In genomic region chr7:65893546-65893945, GRCm38 (mm10) we compare ENCODE assay signal across 23 mouse cellular contexts. TPM values are rescaled to one million over a fixed set of nuclear protein-coding genes. Genes with fewer than 3 reads are reported as not detected.
DNase-seq lines count a peak whose midpoint lies in the region; ATAC-seq lines count a peak whose summit lies in the region.
"Had no signal": no experiment of that assay in that cellular context is flagged by ENCODE, and none has a peak within 500 bp of the region (broad histone marks: within the 10 kb centered on the region; RNA-seq: fewer than 3 reads in every experiment).

No protein-coding gene starts in this region.

- H3K4me3 ChIP-seq in forebrain, embryonic 15.5 days, result no peak overlapping the region
- H3K4me3 ChIP-seq in forebrain, embryonic 11.5 days (ENCODE audit: low read depth, low read length), result no peak overlapping the region
- no peak overlapping the region for H3K4me3 ChIP-seq in heart, embryonic 15.5 days
- H3K4me3 ChIP-seq: embryonic facial prominence, embryonic 12.5 days; left cerebral cortex, adult 2 months; limb, embryonic 12.5 days; midbrain, embryonic 13.5 days; myocyte; neural tube, embryonic 15.5 days had no signal

- no peaks in the 10 kb centered on the region for H3K36me3 ChIP-seq in forebrain, embryonic 15.5 days
- H3K36me3 ChIP-seq in forebrain, embryonic 11.5 days (ENCODE audit: control insufficient read depth, insufficient read depth, low read length), result no peaks in the 10 kb centered on the region
- H3K36me3 ChIP-seq in heart, embryonic 15.5 days, result no peaks in the 10 kb centered on the region
- H3K36me3 ChIP-seq: embryonic facial prominence, embryonic 12.5 days; limb, embryonic 12.5 days; midbrain, embryonic 13.5 days; neural tube, embryonic 15.5 days had no signal

- ATAC-seq in forebrain, embryonic 15.5 days (replicated peaks), result peak; percentile 79
- ATAC-seq in forebrain, embryonic 11.5 days (replicated peaks; ENCODE audit: low FRiP score), result no peak
- 0 out of 2 replicates have a peak, but pooled peaks have one; percentile 18 for ATAC-seq in heart, embryonic 15.5 days (replicated peaks; ENCODE audit: insufficient number of reproducible peaks, insufficient read depth, low FRiP score, low read depth)
- ATAC-seq: hindbrain, postnatal 0 days; midbrain, embryonic 13.5 days had no signal

- no peak for DNase-seq in forebrain, embryonic 11.5 days (ENCODE audit: low spot score)
- no peak for DNase-seq in heart, postnatal 10 days
- peak; percentile 12 for DNase-seq in right cerebral cortex, adult 18-20 months
- no peak for DNase-seq in right cerebral cortex, postnatal 4 days
- peak; percentile 33 to 47 for DNase-seq in layer of hippocampus, postnatal 36 days
- no peak for DNase-seq in spleen, postnatal 10 days (ENCODE audit: low spot score in 2 of 2)
- DNase-seq: adrenal gland, postnatal 10 days; cerebellum, adult 2 months; gastrocnemius, postnatal 10 days; kidney, adult 11 months; thymus, postnatal 14 days had no signal

- no peak overlapping the region for H3K4me2 ChIP-seq in forebrain, embryonic 15.5 days (replicated peaks)
- H3K4me2 ChIP-seq in forebrain, embryonic 11.5 days (ENCODE audit: low read depth, low read length, severe bottlenecking), result no peak overlapping the region
- H3K4me2 ChIP-seq in heart, embryonic 15.5 days, result no peak overlapping the region
- H3K4me2 ChIP-seq: embryonic facial prominence, embryonic 12.5 days; limb, embryonic 12.5 days; midbrain, embryonic 13.5 days; neural tube, embryonic 15.5 days had no signal

- WGBS in forebrain, embryonic 15.5 days, result 76% methylated on average over 10 of the region's 10 CpGs
- WGBS in forebrain, embryonic 11.5 days, result 93% methylated on average over 10 of the region's 10 CpGs
- WGBS in heart, embryonic 15.5 days, result 43% methylated on average over 10 of the region's 10 CpGs

- H3K4me1 ChIP-seq in forebrain, embryonic 15.5 days, result no peaks in the 10 kb centered on the region
- no peaks in the 10 kb centered on the region for H3K4me1 ChIP-seq in forebrain, embryonic 11.5 days (replicated peaks; ENCODE audit: control insufficient read depth, insufficient read depth, low read length)
- peaks cover 13% of the 10 kb centered on the region for H3K4me1 ChIP-seq in heart, embryonic 15.5 days (replicated peaks)
- H3K4me1 ChIP-seq: embryonic facial prominence, embryonic 12.5 days; midbrain, embryonic 13.5 days; neural tube, embryonic 15.5 days had no signal

- H3K27me3 ChIP-seq in forebrain, embryonic 15.5 days, result no peaks in the 10 kb centered on the region
- no peaks in the 10 kb centered on the region for H3K27me3 ChIP-seq in forebrain, embryonic 11.5 days (ENCODE audit: control insufficient read depth, insufficient read depth, low read length)
- no peaks in the 10 kb centered on the region for H3K27me3 ChIP-seq in heart, embryonic 15.5 days
- H3K27me3 ChIP-seq: embryonic facial prominence, embryonic 12.5 days; limb, embryonic 12.5 days; midbrain, embryonic 13.5 days; neural tube, embryonic 15.5 days had no signal

- peak overlapping the region; percentile 12 for H3K27ac ChIP-seq in forebrain, embryonic 15.5 days (replicated peaks)
- no peak overlapping the region for H3K27ac ChIP-seq in forebrain, embryonic 11.5 days (ENCODE audit: low read depth, low read length)
- no peak overlapping the region for H3K27ac ChIP-seq in heart, embryonic 15.5 days
- H3K27ac ChIP-seq: embryonic facial prominence, embryonic 12.5 days; hindbrain, postnatal 0 days; kidney, postnatal 0 days; left cerebral cortex, adult 2 months; limb, embryonic 12.5 days; liver, embryonic 14.5 days; midbrain, embryonic 13.5 days; neural tube, embryonic 15.5 days; stomach, postnatal 0 days had no signal

- intact Hi-C loops in heart, postnatal 10 days (cut with DNase I), result no loop called here

- no peaks in the 10 kb centered on the region for H3K9me3 ChIP-seq in forebrain, embryonic 15.5 days
- no peaks in the 10 kb centered on the region for H3K9me3 ChIP-seq in forebrain, embryonic 11.5 days (ENCODE audit: control insufficient read depth, low read length)
- H3K9me3 ChIP-seq in heart, embryonic 15.5 days (replicated peaks), result no peaks in the 10 kb centered on the region
- H3K9me3 ChIP-seq: embryonic facial prominence, embryonic 12.5 days; limb, embryonic 12.5 days; midbrain, embryonic 13.5 days; neural tube, embryonic 15.5 days had no signal

- no peak overlapping the region for H3K9ac ChIP-seq in forebrain, embryonic 15.5 days (replicated peaks)
- no peak overlapping the region for H3K9ac ChIP-seq in forebrain, embryonic 11.5 days (ENCODE audit: low read length)
- no peak overlapping the region for H3K9ac ChIP-seq in heart, embryonic 15.5 days
- H3K9ac ChIP-seq: embryonic facial prominence, embryonic 12.5 days; limb, embryonic 12.5 days; liver, embryonic 14.5 days; midbrain, embryonic 13.5 days; neural tube, embryonic 15.5 days had no signal

RNA-seq across cellular contexts. Expression of gene Pcsk6, which starts 32.0 kb away (rescaled TPM):
- polyA plus RNA-seq in forebrain, embryonic 15.5 days (2015; fragmentation: Nextera tagmentation; extraction: Ambion mirVana), result 0.71 and 1.0 TPM in 2 replicates
- polyA plus RNA-seq in forebrain, embryonic 11.5 days (2014; fragmentation: Nextera tagmentation; extraction: Ambion mirVana), result 2.7 and 3.1 TPM in 2 replicates
- 1.8 and 2.7 TPM in 2 replicates for polyA plus RNA-seq in heart, embryonic 15.5 days (2015; fragmentation: Nextera tagmentation; extraction: Ambion mirVana)
- 10 to 100 TPM; 75.5 to 83.3 TPM for total RNA-seq in heart, postnatal 10 days (2021)
- total RNA-seq in layer of hippocampus, postnatal 36 days (2021), result 10 to 100 TPM; 12.5 to 14.8 TPM

Comparison
In these comparisons a context has a peak if more than half of its experiments do, and no peak if none do; other contexts are left out.
1. DNase-seq: peak in right cerebral cortex, adult 18-20 months (single experiment) and layer of hippocampus, postnatal 36 days (2 of 2); none in forebrain, embryonic 11.5 days (single experiment), heart, postnatal 10 days (0 of 2), right cerebral cortex, postnatal 4 days (single experiment) and spleen, postnatal 10 days (0 of 2).